Mouse (Mus musculus) spleen, postnatal 10 days (tissue): ENCODE data around the gene Noc2l.
A peak's percentile ranks its signal among the peaks of the same experiment; 100 is the strongest.

Experiments used
- DNase-seq, 2 experiments: peaks; one replicate each; pipeline ENCODE4 v3.0.0; 2021 to 2022; ENCODE audit warnings: low spot score in 2 of 2

The Noc2l gene

GRCm38 (mm10) chr4:156235808-156236533, at the start of gene Noc2l:
Noc2l (plus strand) TSS chr4:156236010.
- DNase-seq, result peak; percentile 83 to 97

GRCm38 (mm10) chr4:156188162-156188810, 47.5 kb upstream of the Noc2l start:
- no peak for DNase-seq

- no peak for DNase-seq
Measured at GRCm38 (mm10) chr4:156188811-156189323, 46.9 kb upstream of the Noc2l start.

- DNase-seq, result peak in 1 of 2 experiments; percentile 32
Measured at GRCm38 (mm10) chr4:156192421-156193199, 43.2 kb upstream of the Noc2l start.

GRCm38 (mm10) chr4:156193200-156193590, 42.6 kb upstream of the Noc2l start:
- DNase-seq, result no peak

- DNase-seq, result no peak
Measured at GRCm38 (mm10) chr4:156193906-156194305, 41.9 kb upstream of the Noc2l start.

- DNase-seq, result no peak
Measured at GRCm38 (mm10) chr4:156194346-156194745, 41.5 kb upstream of the Noc2l start.

GRCm38 (mm10) chr4:156195927-156196870, 39.6 kb upstream of the Noc2l start:
- peak in 1 of 2 experiments; percentile 46 for DNase-seq

GRCm38 (mm10) chr4:156197131-156197828, 38.5 kb upstream of the Noc2l start, which contains the start of gene Agrn:
Agrn (minus strand) TSS chr4:156197488.
- DNase-seq, result peak; percentile 69 to 75

GRCm38 (mm10) chr4:156197829-156198205, 38.0 kb upstream of the Noc2l start:
- DNase-seq, result peak; percentile 85 to 93

- DNase-seq, result no peak
Measured at GRCm38 (mm10) chr4:156200623-156201475, 35.0 kb upstream of the Noc2l start, which contains the start of gene Isg15. Isg15 (minus strand) TSS chr4:156200818.

GRCm38 (mm10) chr4:156202462-156202893, 33.3 kb upstream of the Noc2l start:
- peak; percentile 41 to 50 for DNase-seq

GRCm38 (mm10) chr4:156203001-156203412, 32.8 kb upstream of the Noc2l start, which contains the start of gene AW011738:
AW011738 (plus strand) TSS chr4:156203304.
- peak in 1 of 2 experiments; percentile 79 for DNase-seq

GRCm38 (mm10) chr4:156203413-156204131, 32.2 kb upstream of the Noc2l start:
- peak; percentile 51 to 52 for DNase-seq

- DNase-seq, result no peak
Measured at GRCm38 (mm10) chr4:156208872-156209271, 26.9 kb upstream of the Noc2l start.

- DNase-seq, result no peak
Measured at GRCm38 (mm10) chr4:156209963-156210635, 25.7 kb upstream of the Noc2l start.

GRCm38 (mm10) chr4:156213134-156213533, 22.7 kb upstream of the Noc2l start:
- DNase-seq, result no peak

GRCm38 (mm10) chr4:156215649-156216048, 20.2 kb upstream of the Noc2l start, which contains the start of gene Perm1:
Perm1 (plus strand) TSS chr4:156215868.
- DNase-seq, result no peak
